Mouse (Mus musculus) CD4-positive helper T cell, adult 2 months (primary cell): Measurements from ENCODE around the gene Slc17a7.

Experiments used
- DNase-seq: peaks from one replicate; pipeline ENCODE4 v3.0.0-alpha.2; 2012; ENCODE audit warnings: low read depth, missing footprints, low spot score

Slc17a7 gene

DNA sequence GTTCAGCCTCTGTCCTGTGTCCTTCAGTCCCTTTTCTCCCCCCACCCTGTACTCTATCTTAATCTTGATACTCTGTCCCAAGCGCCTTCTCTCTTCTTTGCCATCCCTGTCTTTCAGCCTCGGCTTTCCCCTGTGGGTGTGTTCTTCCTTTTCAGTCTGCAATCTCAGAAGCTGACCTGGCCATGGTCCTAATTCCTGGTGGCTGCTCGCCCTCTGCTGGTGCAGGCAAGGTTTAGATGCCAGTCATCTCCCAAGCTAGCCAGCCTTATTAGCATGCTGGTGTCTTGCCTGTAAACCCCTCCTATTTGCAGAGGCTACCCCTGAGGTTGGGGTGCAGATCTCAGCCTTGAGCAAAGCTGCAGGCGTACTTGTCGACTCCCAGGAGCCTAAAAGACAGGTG is 34.7 kb downstream of the Slc17a7 start:
- peak; percentile 45 for DNase-seq

GRCm38 (mm10) chr7:45198961-45199360 is 35.2 kb downstream of the Slc17a7 start:
- DNase-seq = no peak

DNA sequence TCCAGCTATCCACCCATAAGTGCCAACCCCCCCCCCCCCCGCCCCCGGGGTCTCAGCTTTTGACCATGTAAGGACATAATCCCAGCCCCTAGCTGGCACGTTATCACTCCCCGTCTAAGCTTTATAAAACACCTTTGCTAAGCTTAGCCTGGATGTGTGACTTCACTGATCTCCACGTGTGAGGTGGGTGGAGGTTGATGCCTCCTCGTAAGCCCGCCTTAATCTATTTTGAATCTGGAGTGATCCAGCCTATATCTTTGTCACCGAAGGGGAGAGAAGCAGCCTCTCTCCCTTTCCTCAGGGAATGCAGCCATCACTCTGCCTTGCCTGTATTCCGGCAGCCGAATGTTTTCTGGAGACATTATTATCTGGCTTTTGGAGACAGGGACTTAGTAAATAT is 38.9 kb downstream of the Slc17a7 start:
- no peak for DNase-seq

DNA sequence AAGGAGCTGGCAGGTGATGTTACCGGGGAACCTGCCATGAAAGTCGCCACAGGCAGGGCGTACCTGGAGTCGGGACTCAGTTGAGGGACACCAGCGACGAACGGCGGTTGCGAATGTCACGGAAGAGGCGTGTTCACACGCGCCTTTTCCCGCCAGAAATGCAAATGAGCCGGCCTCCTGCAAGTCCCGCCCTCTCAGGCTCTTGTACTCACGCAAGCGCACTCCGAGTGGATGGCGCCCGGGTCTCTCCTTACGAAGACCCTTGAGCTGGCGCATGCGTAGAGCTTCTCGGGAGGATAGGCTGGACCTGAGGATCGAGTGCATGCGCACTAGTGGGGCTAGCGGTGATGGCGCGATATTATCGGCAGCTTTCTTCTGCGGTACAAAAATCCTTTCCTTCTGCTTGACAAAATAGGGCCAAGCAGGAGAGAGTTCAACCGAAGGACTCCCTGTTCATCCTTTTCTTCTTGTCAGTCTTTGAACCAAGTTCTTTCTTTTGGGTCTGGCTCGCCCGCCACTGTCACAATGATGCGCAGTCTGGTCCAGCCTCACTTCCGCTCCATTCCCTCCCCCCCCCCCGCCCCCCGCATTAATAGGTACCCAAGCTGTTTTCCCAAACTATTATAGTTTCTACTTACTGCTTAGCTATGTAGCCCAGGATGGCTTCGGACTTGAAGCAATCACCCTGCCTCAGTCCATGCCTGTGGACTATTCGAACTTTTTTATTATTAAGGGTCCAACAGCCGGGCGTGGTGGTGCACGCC is 40.8 kb downstream of the Slc17a7 start, which contains the start of gene Ccdc155:
Ccdc155 (minus strand) TSS at position 513 of the 764 bp plus-strand sequence.
- DNase-seq = peak; percentile 96

- no peak for DNase-seq
These were observed 44.5 kb downstream of the Slc17a7 start for GRCm38 (mm10) chr7:45208260-45208659.

DNA sequence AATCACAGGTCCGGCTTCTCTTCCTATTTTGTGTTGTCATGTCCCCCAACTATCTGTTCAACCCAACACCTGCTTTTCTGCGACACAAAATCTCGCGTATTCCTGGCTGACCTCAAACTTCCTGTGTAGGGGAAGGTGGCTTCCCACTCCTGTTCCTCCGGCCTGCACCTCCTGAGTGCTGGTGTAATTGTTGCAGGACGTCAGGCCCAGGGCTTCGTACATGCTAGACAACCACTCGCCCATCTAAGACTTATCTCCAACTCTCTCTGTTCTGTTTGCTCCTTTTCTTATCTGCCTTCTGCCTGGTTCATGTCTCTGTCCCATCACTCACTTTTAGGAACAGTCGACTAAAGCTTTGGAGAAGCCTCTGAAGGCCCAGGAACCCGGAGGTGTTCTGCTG is 47.3 kb downstream of the Slc17a7 start:
- DNase-seq = peak; percentile 28

DNA sequence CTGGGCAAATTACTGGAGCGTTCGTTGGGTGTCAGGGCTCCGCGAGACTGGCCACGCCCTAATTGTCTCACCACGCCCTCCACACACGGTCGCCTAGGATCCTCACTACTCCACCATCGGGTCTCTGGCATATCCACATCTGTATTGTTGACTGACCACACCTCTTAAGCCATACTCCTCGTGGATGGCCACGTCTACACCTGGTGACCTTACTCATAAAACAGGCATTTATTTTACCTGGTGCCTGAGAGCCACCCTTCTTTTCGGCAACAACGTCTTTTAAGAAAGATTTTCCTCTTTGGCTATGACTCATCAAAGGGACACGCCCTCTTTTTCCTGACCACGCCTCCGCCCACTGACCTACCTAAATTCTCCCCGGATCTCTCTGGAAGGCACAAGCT is 48.1 kb downstream of the Slc17a7 start, which contains the start of gene Dkkl1:
Dkkl1 (minus strand) TSS at position 297 of the 401 bp plus-strand sequence.
- peak; percentile 47 for DNase-seq

DNA sequence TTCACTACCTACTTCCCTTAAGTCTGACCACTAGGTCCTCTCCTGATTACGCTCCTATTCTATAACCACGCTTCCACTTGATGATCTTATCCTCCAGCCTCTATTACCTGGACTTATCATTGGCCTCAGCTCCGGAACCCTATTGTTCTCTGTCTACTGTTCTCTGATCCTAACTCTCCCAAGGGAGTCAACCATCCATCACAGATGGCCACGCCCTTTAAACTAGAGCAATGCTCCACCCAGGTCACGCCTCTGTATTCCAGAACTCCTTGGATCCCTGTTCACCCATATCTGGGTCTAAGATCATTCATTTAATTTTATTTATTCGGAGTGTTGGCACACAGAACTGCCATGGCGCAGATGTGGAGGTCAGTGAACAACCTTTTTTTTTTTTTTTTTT is 48.6 kb downstream of the Slc17a7 start:
- DNase-seq = no peak

DNA sequence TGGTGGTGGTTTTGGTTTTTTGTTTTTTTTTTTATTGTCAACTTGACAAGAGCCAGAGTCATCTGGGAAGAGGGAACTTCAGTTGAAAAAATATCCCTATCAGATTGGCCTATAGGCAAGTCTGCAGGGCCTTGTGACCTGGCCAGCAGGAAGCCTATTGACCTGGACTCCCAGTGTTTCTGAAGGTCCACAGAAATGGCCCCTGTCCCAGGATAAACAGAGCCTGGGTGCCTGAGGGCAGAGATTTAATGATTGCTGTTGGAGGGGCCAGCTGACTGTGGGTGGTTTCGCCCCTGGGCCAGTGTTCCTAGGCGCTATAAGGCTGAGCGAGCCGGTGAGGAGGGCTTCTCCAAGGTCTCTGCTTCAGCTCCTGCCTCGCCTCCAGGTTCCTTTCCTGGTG is 50.0 kb downstream of the Slc17a7 start:
- no peak for DNase-seq

- no peak for DNase-seq
These were observed 52.1 kb downstream of the Slc17a7 start, which contains the start of gene Tead2 for GRCm38 (mm10) chr7:45215673-45216441. Tead2 (plus strand) TSS chr7:45215753.

DNA sequence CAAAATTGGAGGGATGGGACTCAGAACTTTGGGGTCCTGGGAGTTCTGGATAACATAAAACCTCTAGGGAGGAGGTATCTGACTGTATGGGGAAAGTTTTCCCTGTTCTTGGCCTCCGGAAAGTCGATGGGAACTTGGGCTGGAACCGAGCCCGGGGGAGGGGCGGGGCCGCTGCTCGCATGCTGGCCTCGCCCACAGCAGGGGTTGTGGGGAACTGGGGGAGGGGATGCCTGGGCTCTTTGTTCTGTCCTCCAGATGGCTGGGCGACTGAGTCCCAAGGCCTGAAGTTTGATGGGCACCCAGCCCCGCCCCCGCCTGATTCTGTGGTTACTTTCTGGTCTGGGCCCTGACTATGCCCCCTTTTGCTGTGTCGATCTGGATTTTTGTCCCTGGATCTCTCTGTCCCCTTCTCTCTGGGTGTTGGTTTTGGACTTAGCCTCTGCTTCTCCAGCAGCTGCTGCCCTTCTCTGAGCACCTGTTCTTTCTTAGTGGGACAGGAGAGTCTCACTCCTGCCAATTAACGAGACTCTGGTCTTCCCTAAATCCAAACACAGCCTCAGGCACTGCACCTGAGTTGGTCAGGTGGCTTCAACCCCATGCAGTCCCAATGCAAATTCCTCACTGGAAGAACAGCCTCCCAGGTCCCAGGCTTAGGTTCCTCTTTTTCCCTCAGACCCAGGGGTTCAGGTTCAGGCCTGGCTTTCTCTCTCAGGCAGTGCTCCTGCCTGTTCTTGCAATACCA is 52.9 kb downstream of the Slc17a7 start:
- DNase-seq = no peak

DNA sequence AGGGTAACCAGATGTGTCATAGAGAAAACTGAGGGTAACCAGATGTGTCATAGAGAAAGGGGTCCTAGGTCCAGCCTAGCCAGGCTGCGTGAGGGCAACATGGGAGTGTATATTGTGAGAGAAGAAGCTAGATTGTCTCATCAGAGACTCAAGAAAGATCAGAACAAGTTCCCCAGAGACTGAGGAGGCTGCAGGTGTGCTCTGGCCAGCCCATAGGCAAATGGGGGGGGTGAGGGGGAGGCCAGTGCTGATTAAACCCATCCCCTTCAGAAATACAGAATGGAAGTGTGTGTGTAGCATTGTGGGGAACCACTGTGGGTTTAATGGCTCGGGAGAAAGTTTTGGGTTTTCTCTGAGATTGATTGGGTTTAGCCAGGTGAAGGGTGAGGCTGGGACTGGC is 57.9 kb downstream of the Slc17a7 start:
- no peak for DNase-seq

DNA sequence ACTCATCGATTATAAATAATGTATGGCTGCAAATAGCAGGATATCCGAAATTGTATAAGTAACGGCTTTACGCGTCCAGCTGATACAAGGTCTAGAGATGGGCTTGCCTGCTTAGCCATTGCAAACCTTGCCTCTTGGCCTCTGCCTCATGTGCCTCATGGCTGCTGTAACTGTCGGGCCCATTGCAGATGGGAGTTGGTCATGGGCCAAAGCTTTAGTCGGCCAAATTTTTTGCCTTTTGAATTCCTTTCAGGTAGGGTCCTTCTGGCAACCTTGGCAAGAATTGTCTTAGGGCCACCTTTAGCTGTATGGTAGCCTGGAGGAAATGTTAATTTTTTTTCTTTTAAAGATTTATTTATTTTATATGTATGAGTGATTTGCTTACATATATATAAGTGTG is 61.1 kb downstream of the Slc17a7 start:
- DNase-seq = no peak
